Mouse (Mus musculus) left cerebral cortex, postnatal 10 days (tissue): ENCODE data around the gene Wnt7a. TPM values are rescaled to one million over a fixed set of nuclear protein-coding genes. Genes with fewer than 3 reads are reported as not detected.

Experiments
- DNase-seq, 2 experiments: peaks; one replicate each; pipeline ENCODE4 v3.0.0; 2021 to 2022; ENCODE audit warnings: low spot score in 2 of 2, mixed read lengths in 1 of 2; ENCODE audit errors: extremely low spot score in 1 of 2
- intact Hi-C: fragments of 180-260 bp; cut with DNase I; formaldehyde crosslinking; loops from one replicate; pipeline ENCODE4 v1.15.1; 2025
- total RNA-seq, 2 experiments: library from RNA; stranded (reverse); gene quantifications; 2 replicates each; pipeline ENCODE4 v1.2.3; 2021

Wnt7a gene
- total RNA-seq = 10 to 100 TPM; 12.3 to 15.0 TPM

DNA sequence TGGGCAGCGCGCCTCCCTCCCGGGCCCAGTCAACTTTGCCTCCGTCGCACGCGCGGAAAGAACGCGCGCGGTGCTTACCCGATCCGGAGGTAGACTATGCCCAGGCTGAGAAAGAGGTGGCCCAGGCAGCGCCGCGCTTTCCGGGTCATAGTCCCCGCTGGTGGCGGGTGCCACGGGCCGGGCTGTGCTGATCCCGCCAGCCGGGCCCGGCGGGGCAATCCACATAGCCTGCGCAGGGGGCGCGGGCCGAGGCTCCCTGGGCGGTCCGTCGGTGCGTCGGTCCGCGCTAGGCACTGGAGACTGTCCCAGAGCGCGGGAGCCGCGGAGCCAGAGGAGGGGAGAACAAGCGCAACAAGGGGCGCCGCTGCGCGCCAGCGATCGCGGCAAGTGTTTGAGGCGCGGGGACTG lies at the start of gene Wnt7a:
Gene Wnt7a, minus strand, starts transcription at position 403 of the 408 bp plus-strand sequence.
- DNase-seq = peak in 1 of 2 experiments; percentile 53
- intact Hi-C loops = loop anchor here (1.0 to 5.0 kb wide), 2 partner anchors 125 to 239 kb away; no protein-coding TSS in a partner anchor

DNA sequence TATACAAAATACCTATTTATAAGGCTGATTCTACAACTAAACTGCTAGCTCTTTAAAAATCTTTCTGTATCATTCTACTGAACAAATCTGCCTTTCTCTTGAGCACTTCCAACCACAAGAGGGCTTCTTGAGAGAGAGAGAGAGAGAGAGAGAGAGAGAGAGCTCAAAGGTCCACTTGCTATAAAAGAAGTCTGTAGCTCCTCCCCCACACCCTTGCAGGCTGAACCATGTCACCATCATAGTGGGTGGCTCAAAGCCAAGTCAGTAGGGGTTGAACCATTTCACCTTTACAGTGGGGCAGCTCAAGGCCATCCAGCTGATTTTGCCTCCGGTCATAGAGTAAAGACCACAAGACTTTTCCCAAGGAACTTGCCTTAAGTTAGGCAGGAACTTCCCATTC lies 48.3 kb upstream of the Wnt7a start:
- intact Hi-C loops = no loop called here

DNA sequence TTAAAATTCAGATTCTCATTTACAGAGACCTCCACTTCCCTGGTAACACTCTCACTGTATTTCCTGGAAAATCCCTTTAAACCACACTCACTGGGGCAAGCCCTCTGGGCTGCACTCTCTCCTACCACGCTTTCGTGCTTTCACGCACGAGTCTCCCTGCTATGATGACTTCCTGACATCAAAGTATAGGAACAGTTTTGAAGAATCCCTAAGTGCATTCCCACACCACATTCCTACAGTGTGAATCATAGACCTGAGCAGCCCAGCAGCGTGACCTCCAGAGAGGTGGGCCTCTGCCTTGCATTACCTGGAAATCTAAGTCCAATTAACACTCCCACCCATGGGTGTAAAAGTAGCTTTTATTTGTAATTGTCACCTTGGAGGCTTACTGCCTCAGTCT lies 43.4 kb upstream of the Wnt7a start:
- intact Hi-C loops = no loop called here
- DNase-seq = no peak

More for the DNA sequence above, 48.3 kb upstream of the Wnt7a start:
- DNase-seq = no peak

DNA sequence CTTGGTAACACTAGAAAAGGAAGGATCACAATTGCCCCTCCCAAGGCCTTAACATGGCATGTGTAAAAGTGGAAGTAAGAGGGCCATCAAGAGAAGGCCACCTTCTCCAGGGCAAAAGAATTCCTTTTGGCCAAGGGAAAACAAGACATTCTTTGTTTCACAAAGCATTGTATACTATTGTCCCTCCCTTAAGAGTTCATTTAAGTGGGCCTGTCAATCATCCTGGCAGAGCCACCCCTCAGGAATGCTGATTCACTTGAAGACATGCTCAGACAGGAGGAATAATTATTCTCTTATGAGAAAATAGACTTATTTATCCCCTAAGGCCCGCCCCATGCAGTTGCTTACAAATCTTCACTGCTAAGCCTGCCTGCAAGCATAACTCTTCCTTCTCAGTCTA lies 40.9 kb upstream of the Wnt7a start:
- DNase-seq = no peak
- intact Hi-C loops = no loop called here

DNA sequence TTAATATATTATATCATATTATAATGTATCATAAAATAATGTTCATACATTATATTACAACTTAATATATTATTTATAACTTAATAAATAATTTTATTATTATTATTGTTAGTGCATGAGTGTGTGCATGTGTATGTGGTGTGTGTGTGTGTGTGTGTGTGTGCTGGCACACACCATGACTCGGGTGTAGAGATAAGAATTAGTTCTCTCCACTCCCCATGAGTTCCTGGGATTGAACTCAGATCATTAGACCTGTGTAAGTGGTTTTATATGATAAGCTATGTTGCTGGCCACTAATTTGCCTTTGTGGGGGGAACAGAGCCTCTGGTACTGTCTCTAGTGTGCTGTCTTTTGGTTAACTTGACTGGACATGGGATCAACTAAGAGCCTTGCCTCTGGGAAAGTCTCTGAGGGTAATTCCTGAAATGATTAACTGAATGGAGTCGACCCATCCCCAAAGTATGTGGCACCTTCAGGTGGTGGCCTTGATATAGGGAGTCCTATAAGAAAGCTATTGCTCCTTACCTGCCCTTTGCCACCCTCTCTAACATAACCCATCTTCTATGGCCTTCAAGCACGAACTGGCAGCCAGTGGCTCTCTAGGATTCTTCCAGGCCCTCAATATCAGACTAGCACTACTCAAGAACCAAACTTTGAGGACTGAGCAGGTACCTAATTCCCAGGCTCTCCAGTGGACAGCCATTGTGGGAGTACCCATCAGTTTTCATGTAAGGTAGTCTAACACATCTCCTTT lies 38.5 kb upstream of the Wnt7a start:
- intact Hi-C loops = no loop called here
- no peak for DNase-seq

DNA sequence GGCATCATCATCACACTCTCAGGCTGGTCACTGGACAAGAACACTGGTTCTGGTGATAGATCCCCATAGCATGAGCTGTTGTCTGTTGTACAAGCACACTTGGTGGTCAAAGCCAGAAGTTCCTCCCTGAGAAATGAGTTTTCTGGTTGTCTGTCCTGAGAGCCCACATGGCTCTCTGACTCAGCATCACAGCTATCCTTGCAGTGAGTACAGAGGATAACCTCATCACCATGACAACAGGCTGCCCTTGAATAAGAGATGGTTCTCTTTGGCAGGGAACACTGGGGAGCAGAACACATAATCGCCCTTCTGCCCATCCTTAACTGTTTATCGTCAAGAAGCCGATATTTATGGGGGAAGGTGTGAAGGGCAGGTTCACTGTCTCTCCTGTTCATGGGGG lies 34.2 kb upstream of the Wnt7a start:
- no peak for DNase-seq
- intact Hi-C loops = no loop called here

DNA sequence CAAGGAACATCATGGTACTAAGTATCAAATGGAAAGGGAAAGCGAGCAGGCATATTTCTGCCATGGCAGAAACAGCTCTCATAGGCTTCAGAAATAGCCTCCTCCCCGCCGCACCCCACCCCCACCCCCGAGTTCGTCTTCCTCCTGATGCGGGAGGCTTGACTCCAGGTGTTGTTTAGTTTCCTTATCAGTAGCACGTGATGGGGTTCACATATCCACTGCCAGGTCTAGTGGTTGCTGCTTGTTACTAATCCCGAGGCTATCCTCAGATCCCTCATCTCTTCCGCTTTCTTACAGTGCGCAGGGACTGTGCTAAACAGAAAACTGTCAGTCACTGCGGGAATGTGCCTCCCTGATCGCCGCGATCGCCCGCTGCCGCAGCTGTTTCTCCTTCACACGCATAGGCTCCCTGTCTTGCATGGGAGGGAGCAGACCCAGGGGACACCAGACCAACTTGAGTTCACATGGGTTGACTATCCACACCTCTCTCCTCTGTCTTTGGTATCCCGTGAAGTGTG lies 30.0 kb upstream of the Wnt7a start:
- no peak for DNase-seq
- intact Hi-C loops = no loop called here

DNA sequence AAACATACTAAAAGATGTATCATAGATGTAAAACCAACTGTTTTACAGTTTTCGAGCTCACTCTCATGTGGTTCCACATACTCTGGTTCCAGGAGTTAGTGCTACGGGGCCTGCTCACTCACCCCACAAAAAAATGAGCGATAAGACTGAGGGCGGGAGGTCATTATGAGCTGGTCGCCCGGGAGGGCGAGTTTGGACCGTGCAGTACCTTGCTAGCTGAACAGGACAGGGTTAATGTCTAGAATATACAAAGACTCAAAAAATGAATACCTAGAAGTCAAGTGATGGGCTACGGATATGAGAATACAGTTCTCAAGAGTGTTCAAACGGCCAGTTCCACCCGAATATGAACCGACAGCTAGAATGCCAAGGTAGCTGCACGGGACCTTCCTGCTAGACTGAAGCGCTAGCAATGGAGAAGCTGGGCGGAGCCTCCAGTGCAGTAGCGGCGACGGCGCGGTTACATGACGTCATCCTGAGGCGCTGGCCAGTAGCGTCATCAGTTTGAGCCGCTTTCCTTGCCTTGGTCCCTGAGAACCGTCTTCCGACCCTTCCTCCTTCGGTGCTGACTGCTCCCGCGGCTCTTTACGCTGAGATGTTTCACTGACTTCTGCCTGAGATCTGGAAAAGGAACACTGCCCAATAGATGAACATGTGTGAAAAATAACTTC lies 29.4 kb upstream of the Wnt7a start:
- intact Hi-C loops = no loop called here
- peak; percentile 97 for DNase-seq

DNA sequence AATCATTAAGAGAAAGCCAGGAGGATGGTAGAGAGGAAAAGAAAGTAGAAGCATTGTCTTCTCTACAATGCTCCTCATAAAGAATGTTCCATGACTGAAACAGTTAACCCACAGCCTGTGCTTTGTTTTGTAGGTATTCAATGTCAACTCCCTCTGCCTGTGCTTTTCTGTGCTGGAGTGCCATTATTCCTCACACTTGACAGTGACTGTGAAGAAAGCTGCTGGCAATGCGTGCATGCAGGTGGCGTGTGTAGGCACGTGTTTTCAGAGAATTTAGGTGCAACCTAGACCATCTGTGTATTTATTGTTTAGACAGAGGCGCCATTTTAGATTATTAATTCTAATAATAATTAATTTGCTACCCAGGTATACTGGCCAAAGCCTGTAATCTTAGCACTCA lies 13.0 kb upstream of the Wnt7a start:
- intact Hi-C loops = no loop called here

DNA sequence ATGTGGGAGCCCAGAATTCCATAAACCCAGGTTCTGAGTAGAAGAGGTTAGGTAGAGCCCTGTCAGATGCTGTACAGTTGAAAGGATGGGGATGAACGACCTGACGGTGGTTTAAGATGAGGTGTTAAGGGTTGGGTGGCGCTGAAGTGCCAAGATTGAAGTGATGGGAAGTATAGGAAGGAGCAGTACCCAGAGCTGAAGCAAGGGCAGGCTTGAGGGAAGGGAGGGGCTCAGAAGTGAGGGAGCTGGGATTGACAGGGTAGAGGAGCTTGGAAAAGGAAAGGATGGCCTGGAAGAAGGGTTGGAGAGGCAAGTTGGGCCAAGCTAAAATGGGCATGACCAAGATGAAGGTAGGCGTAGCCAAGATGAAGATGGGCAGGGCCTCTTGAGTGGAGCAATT lies 10.5 kb upstream of the Wnt7a start:
- intact Hi-C loops = no loop called here
- no peak for DNase-seq

More for the DNA sequence above, 13.0 kb upstream of the Wnt7a start:
- no peak for DNase-seq

DNA sequence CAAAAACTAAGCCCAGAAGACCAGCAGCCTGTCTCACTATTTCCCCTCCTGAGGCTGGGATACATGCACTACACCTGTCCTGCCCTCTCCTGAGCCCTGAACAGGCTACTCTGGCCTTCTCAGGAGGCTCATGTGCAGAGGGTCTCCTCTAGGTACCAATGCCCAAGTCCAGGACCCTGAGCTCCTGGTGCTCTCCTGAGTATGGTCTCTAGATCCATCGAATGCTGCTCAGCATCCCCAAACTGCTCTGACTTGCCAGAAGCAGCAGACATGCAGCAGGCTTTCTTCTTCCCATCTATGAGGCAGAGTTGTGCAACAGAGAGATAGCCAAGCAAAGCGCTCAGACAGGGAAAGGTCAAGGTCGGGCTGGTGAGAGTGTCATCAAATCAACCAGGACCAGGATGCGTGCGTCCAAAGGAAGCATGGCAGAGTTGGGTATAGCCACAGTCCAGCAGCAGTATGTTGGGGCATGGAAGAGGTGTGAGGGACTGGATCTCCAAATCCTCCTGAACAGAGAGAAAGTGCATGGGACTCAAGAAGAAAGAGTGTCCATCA lies 6.2 kb upstream of the Wnt7a start:
- intact Hi-C loops = no loop called here
- DNase-seq = no peak

DNA sequence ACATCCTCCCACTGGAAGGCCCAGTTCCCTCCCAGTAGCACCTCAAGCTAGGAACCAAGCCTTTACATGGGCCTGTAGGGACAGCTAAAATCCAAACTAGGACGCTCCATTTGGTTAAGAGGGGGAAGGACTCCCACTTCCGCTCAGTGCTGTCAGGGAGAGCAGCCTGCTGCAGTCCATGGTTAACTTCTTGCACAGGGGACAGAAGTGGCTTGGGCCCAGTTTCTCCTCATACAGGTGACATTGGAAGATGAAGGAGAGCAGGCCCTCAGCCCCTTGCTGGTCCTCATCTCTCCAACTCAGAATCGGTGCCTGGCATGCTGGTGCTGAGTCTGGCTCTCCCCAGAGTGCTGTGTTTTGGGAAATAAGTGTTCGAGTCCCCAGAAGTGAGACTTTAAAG lies 5.0 kb upstream of the Wnt7a start:
- intact Hi-C loops = no loop called here
- DNase-seq = no peak

DNA sequence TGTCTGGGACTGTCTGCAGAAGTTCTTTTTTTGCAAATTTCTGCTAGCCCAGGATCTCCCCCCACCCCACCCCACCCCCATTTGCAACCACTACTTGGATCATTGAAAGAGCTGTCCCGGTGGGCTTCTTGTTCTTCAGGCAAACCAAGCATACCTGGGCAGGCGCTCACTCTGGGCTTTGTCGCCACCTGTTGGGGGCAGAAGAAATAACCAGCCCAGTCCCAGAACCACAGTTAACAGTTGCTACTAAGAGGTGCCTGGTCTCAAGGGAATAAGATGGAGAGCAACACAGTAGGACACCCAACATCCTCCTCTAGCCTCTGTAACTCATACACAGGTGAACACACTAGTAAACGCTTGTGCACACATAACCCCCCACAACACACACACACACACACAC lies 3.7 kb upstream of the Wnt7a start:
- intact Hi-C loops = loop anchor here (5.0 kb wide), 1 partner anchor 243 kb away; no protein-coding TSS in a partner anchor

DNA sequence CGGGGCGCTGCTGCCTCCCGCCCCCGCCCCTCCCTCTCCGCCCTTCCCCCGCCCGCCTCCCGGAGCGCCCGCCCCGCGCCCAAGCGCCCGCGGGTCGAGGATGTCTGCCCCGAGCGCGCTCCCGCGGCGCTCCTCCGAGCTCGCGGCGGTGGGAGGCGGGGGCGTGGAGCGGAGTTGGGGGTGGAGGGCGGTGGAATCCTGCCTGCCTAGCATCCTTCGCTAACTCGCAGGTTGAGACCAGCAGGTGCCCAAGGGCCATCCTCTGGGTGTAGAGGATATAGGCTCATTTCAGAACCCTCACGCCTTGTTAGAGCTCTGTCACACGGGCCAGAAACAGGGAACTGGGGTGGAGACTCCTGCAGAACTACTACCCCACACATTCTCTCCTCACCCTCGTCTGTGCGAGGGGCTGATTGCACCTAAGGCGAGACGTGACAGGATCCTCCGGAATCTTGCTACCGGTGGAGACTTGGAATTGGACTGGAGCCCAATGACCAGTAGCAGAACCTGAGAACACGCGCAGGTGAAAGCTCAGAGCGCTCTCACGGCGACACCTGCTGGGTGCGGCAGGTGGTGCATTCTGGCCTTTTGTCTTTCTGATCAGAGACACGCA lies 312 bp upstream of the Wnt7a start:
- peak; percentile 69 to 78 for DNase-seq
- intact Hi-C loops = loop anchor here (1.0 to 5.0 kb wide), 2 partner anchors 125 to 239 kb away; no protein-coding TSS in a partner anchor

More for the DNA sequence above, 3.7 kb upstream of the Wnt7a start:
- DNase-seq = peak in 1 of 2 experiments; percentile 46

DNA sequence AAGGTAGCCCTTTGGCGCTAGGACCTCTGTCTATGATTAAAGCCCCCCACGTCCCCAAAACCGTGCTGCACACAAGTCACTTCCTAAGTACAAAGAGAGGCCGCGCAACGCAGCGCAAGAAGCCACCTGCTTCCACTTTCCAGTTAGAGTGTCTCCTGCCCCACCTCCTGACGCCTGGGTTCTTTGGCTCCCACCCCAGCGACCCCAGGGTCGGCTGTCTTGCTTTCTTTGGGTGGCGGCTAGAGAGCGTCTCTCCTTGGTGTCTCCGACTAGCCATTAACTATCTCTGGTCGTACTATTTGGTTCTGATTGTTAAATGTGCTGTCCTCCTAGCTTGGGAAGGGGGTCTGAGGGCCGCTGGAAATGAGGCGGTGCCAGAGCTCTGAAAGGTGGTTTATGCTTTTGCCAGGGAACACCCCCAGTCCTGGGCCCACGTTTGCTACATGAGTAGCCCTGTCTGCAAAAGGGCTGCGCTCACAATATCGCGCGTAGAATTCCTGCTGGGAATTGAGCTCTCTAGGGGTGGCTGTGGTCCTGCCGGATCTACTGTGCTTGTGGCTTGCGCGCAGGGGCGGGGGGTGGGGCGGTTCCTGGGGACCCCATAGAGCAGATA lies 889 bp downstream of the Wnt7a start:
- no peak for DNase-seq

DNA sequence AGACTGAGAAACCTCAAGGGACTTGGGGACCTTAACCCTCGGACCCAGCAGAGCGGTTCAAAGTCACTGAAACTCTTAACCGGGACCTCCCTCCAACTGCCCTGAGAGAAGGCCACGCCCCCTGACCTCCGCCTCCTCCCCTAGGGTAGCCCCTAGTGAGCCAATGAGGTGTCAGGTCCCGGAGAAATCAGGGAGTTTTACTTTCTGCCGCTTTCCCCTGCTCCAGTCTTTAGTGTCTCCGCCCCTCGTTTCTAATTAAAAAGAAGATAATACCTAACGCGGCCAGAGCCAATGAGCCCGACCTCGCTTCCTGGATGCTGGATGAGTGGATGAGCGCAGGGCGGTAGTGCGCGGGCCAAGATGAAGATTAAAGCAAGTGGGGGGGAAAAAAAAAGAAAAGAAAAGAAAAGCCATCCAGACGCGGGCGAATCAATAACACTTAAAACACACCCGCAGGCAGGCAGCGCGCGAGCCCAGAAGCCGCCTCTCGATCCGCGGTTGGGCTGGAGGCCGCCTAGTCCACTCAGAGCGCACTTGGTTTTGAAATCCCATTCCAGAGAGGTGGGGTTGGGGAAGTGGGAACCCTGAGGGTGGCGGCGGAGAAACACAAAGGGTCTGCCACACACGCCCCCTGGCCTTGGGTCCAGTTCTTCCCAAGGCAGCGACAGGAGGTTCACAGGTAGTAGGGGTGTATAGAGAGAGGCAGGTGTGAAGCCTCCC lies 1.6 kb downstream of the Wnt7a start:
- DNase-seq = peak in 1 of 2 experiments; percentile 51
- intact Hi-C loops = loop anchor here (5.0 kb wide), 1 partner anchor 237 kb away; no protein-coding TSS in a partner anchor

More for the DNA sequence above, 889 bp downstream of the Wnt7a start:
- intact Hi-C loops = loop anchor here (5.0 kb wide), 1 partner anchor 238 kb away; no protein-coding TSS in a partner anchor

DNA sequence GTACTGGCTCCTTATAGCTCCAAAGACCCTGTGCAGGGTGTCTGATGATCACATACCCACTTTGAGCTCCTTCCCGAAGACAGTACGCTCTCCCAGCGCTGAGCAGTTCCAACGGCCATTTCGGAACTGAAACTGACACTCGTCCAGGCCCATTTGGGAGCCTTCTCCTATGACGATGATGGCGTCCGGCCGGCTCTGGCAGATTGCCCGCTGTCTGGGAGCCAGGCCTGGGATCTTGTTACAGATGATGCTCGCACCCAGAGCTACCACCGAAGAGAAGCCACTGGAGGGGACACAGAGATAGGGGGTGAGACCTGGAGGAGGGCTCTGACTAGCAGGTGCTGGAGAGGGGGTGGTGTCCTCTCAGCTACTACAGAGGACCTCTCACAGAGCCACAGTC lies 2.5 kb downstream of the Wnt7a start:
- intact Hi-C loops = no loop called here
- DNase-seq = peak in 1 of 2 experiments; percentile 62

DNA sequence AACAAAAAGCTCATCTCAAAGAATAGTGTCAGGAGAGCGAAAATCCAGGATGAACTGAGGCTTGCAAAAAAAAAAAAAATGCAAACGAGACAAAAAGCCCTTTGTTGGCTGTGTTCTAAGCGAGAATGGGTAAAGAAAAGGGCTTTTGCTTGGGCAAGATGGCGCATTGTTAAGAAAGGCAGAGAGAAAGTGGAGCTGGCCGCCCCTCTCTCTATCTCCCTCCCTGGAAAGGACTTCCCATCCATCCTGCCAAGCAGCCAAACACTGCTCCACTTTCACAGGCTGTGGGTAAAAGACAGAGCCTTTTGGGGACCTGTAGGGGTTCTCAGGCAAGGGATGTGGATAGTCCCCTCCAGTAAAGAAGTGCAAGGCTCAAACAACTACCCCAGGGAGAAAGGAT lies 9.6 kb downstream of the Wnt7a start:
- no peak for DNase-seq
- intact Hi-C loops = no loop called here
